Mouse (Mus musculus) heart, adult 8-10 months (tissue): ENCODE results near the gene Ptpa. TPM values are rescaled to one million over a fixed set of nuclear protein-coding genes. Genes with fewer than 3 reads are reported as not detected.

Source experiments
- DNase-seq: peaks from one replicate; pipeline ENCODE4 v3.0.0; 2022; ENCODE audit warnings: low spot score
- microRNA-seq: library from miRNA; unstranded; fragments of <30 nt; microRNA quantifications from one replicate; pipeline ENCODE4 v1.2.0, GENCODE M21; 2022
- total RNA-seq, 4 experiments: library from RNA; stranded (reverse); gene quantifications; 2 replicates each; pipeline ENCODE4 v1.2.4; 2022

Gene Ptpa
- total RNA-seq, 4 experiments from 2014 or later = 74.6 to 100 (median 83.0) TPM

DNA sequence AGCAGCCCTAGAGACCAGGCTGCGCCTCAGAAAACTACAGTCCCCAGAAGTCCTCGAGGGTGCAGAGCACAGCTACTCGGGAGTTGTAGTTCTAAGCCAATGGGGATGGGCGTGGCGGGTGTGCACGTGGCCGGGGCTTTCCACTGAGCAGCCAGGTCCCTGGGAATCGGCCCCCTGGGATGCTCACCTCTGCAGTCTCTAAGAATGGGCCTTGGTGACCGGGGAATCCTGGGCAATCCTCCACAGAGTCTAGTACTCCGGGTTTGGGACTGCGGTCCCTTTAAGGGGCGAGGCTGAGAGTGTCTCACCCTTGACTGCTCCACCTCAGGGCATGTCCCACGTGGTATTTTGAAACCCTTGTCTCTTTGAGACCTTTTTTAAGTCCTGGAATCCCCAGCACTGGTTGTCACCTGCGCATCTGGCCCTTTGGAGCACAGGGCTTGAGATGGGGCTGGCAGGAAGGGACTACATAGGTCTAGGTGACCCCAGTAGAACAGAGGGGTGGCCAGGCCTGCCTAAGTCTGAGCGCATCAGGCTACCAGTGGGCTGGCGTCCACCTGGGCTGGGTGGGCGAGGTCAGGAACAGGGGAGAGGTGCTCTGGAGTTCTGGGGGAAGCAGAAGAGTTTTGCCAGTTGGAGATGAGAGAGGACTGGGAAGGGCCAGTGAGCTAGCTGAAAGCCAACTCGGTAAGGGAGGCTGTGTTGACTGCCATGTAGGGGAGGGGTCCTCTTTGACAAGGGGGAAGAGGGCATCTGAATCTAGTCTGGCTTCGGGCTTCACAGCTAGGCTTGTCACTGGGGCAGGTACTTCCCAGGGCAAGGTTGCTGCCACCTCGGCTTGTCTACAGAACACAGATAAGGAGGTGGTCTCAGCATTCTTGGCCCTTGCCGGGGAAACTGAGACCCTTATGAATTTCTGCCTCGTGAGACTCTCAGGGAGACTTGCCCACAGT lies 80.3 kb downstream of the Ptpa start:
- DNase-seq = peak; percentile 66

Small RNA genes lying within 50 kb of the gene (microRNA-seq; reads per million reads assigned to microRNA genes)
- gene Gm47292 = not detected

Other genes with a start within 250 kb of the Ptpa start
- 100 to 1,000 TPM in 1 of 4 experiments, 10 to 100 TPM in 3; 93.9 to 101 (median 96.8) TPM for gene Endog, start 244.5 kb upstream of the Ptpa start, total RNA-seq
- 1 to 10 TPM; 5.3 to 6.3 (median 6.0) TPM for gene Spout1, start 237.6 kb upstream of the Ptpa start, total RNA-seq
- gene Kyat1, start 210.2 kb upstream of the Ptpa start, total RNA-seq = 10 to 100 TPM; 32.6 to 36.9 (median 34.7) TPM
- 10 to 100 TPM; 50.2 to 66.4 (median 61.0) TPM for gene Lrrc8a, start 178.3 kb upstream of the Ptpa start, total RNA-seq
- gene Gm28035, start 175.5 kb upstream of the Ptpa start, total RNA-seq = 1 to 10 TPM; 1.8 to 6.1 (median 3.6) TPM
- 100 to 1,000 TPM in 3 of 4 experiments, 10 to 100 TPM in 1; 97.7 to 135 (median 112) TPM for gene Phyhd1, start 149.8 kb upstream of the Ptpa start, total RNA-seq
- gene Gm28038, start 135.0 kb upstream of the Ptpa start, total RNA-seq = 1 to 10 TPM in 2 of 4 experiments, not detected in 2; 1.3 to 3.7 TPM
- gene Dolk, start 129.7 kb upstream of the Ptpa start, total RNA-seq = 10 to 100 TPM; 20.8 to 25.2 (median 24.1) TPM
- gene Nup188, start 129.6 kb upstream of the Ptpa start, total RNA-seq = 10 to 100 TPM; 15.3 to 19.8 (median 16.4) TPM
- 10 to 100 TPM; 37.2 to 45.5 (median 41.6) TPM for gene Sh3glb2, start 56.7 kb upstream of the Ptpa start, total RNA-seq
- 10 to 100 TPM; 66.5 to 76.0 (median 71.4) TPM for gene Miga2, start 51.8 kb upstream of the Ptpa start, total RNA-seq
- gene Dolpp1, start 23.8 kb upstream of the Ptpa start, total RNA-seq = 1 to 10 TPM; 5.7 to 9.8 (median 7.9) TPM
- gene Crat, start 226 bp upstream of the Ptpa start, total RNA-seq = 100 to 1,000 TPM; 490 to 636 (median 559) TPM
- 1 to 10 TPM; 2.4 to 5.0 (median 4.3) TPM for gene Ier5l, start 58.2 kb downstream of the Ptpa start, total RNA-seq
- 1 to 10 TPM in 3 of 4 experiments, under 1 TPM in 1; 0.69 to 2.3 (median 1.5) TPM for gene Cstad, start 179.0 kb downstream of the Ptpa start, total RNA-seq